Mouse (Mus musculus): ENCODE results near the gene Smtn.

The Smtn gene

GRCm38 (mm10) chr11:3492748-3493147 lies 47.7 kb downstream of the Smtn start:
- no peaks in the 10 kb centered on the region for H3K36me3 ChIP-seq (ENCODE audit: insufficient read depth, low read length)
- peaks cover 48% of the 10 kb centered on the region for H3K27me3 ChIP-seq (ENCODE audit: insufficient read depth, low read length)
- no peak for TF ChIP-seq NANOG (IDR thresholded peaks at IDR 0.05; ENCODE audit: borderline replicate concordance, low read length)
- TF ChIP-seq CTCF (conservative IDR thresholded peaks at IDR 0.05; ENCODE audit: low read length): no peak
- TF ChIP-seq POU5F1 (IDR thresholded peaks at IDR 0.05; ENCODE audit: borderline replicate concordance, low read length): no peak
- no peak overlapping the region for H3K4me3 ChIP-seq (replicated peaks; ENCODE audit: low read length)
- H3K4me1 ChIP-seq (replicated peaks; ENCODE audit: low read depth, low read length): peaks cover 64% of the 10 kb centered on the region
- no peaks in the 10 kb centered on the region for H3K9me3 ChIP-seq (ENCODE audit: low read length)

DNA sequence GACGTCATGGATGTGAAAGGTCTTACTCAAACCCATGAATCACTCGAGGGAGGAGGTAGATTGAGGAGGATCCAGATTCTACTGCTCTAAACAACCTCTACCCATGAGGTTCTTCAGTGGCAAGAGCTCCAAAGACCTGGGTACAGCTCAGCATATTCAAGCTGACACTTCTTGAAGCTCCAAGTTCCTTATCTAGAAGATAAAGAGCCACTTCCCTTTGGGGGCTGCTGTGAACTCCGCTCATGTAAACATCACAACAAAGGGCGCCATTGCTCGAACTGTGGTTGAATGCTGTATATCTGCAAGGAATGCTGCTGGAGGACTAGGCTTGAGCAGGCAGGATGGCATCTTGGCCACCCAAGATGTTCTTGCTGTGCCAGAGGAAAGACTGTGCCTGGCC lies 51.4 kb downstream of the Smtn start:
- TF ChIP-seq NANOG (IDR thresholded peaks at IDR 0.05; ENCODE audit: borderline replicate concordance, low read length): no peak
- TF ChIP-seq POU5F1 (IDR thresholded peaks at IDR 0.05; ENCODE audit: borderline replicate concordance, low read length): no peak
- no peak for TF ChIP-seq CTCF (conservative IDR thresholded peaks at IDR 0.05; ENCODE audit: low read length)
- H3K4me1 ChIP-seq (replicated peaks; ENCODE audit: low read depth, low read length): peaks cover 37% of the 10 kb centered on the region
- no peaks in the 10 kb centered on the region for H3K9me3 ChIP-seq (ENCODE audit: low read length)
- H3K27me3 ChIP-seq (ENCODE audit: insufficient read depth, low read length): peaks cover 55% of the 10 kb centered on the region
- H3K4me3 ChIP-seq (replicated peaks; ENCODE audit: low read length): no peak overlapping the region
- no peaks in the 10 kb centered on the region for H3K36me3 ChIP-seq (ENCODE audit: insufficient read depth, low read length)

GRCm38 (mm10) chr11:3487952-3488570 lies 52.4 kb downstream of the Smtn start, which contains the start of gene Pla2g3:
Gene Pla2g3 (plus strand): TSS chr11:3488284.
- H3K4me3 ChIP-seq (replicated peaks; ENCODE audit: low read length): 0 out of 2 replicates have a peak within 1 kb of the TSS, but pooled peaks have one; percentile 37
- H3K4me1 ChIP-seq (replicated peaks; ENCODE audit: low read depth, low read length): peaks cover 34% of the 10 kb centered on the region
- H3K27me3 ChIP-seq (ENCODE audit: insufficient read depth, low read length): peaks cover 53% of the 10 kb centered on the region
- H3K36me3 ChIP-seq (ENCODE audit: insufficient read depth, low read length): no peaks in the 10 kb centered on the region
- no peaks in the 10 kb centered on the region for H3K9me3 ChIP-seq (ENCODE audit: low read length)
- TF ChIP-seq NANOG (IDR thresholded peaks at IDR 0.05; ENCODE audit: borderline replicate concordance, low read length) (no peak), CTCF (conservative IDR thresholded peaks at IDR 0.05; ENCODE audit: low read length) (no peak), POU5F1 (IDR thresholded peaks at IDR 0.05; ENCODE audit: borderline replicate concordance, low read length) (no peak)

DNA sequence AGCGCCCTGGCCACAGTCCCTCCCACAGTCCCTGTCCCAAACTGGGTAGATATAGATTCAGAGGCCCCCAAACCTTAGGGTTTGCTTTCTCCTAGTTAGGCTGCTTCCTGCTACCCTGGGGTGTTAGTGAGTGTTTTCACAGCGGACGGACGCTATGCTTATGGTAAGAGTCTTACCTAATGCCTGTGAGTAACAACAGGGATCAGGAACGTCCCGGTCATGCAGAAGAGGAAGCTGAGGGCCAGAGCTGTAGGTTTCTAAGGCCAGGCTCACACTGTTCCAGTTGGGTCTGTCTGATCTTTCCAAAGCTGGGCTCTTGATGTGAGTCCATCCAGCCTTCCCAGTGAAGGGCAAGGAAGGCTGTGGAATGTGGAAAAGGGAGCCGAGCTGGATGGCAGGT lies 54.1 kb downstream of the Smtn start:
- H3K9me3 ChIP-seq (ENCODE audit: low read length): no peaks in the 10 kb centered on the region
- TF ChIP-seq CTCF (conservative IDR thresholded peaks at IDR 0.05; ENCODE audit: low read length) (no peak), POU5F1 (IDR thresholded peaks at IDR 0.05; ENCODE audit: borderline replicate concordance, low read length) (no peak), NANOG (IDR thresholded peaks at IDR 0.05; ENCODE audit: borderline replicate concordance, low read length) (no peak)
- H3K4me1 ChIP-seq (replicated peaks; ENCODE audit: low read depth, low read length): peaks cover 19% of the 10 kb centered on the region
- no peaks in the 10 kb centered on the region for H3K36me3 ChIP-seq (ENCODE audit: insufficient read depth, low read length)
- H3K4me3 ChIP-seq (replicated peaks; ENCODE audit: low read length): no peak overlapping the region
- peaks cover 43% of the 10 kb centered on the region for H3K27me3 ChIP-seq (ENCODE audit: insufficient read depth, low read length)

- no peak for TF ChIP-seq NANOG (IDR thresholded peaks at IDR 0.05; ENCODE audit: borderline replicate concordance, low read length)
- TF ChIP-seq POU5F1 (IDR thresholded peaks at IDR 0.05; ENCODE audit: borderline replicate concordance, low read length): no peak
- TF ChIP-seq CTCF (conservative IDR thresholded peaks at IDR 0.05; ENCODE audit: low read length): no peak
- Histone ChIP-seq H3K36me3 (ENCODE audit: insufficient read depth, low read length) (no peaks in the 10 kb centered on the region), H3K9me3 (ENCODE audit: low read length) (no peaks in the 10 kb centered on the region), H3K4me1 (replicated peaks; ENCODE audit: low read depth, low read length) (peaks cover 9% of the 10 kb centered on the region), H3K4me3 (replicated peaks; ENCODE audit: low read length) (no peak overlapping the region), H3K27me3 (ENCODE audit: insufficient read depth, low read length) (peaks cover 38% of the 10 kb centered on the region)
Observed at GRCm38 (mm10) chr11:3483980-3484642, 56.3 kb downstream of the Smtn start.

DNA sequence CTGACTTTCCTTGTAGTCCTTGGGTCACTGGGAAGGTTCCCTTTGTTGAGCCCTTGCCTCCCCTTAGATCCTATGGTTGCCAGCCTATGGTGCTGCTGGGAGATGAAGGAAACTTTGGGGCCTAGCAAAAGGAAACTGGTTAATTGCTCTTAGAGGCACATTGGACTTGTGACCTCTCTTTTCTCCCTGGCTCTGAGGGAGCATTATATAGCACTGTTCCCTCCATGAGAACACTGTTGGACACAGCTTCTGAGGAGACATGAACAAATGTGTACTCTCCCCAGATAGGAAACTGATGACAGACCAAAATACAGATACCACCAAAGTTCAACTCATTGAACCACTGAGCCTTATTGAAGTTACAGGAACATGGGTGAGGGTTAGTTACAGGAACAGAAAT lies 64.9 kb downstream of the Smtn start:
- H3K36me3 ChIP-seq (ENCODE audit: insufficient read depth, low read length): no peaks in the 10 kb centered on the region
- H3K4me3 ChIP-seq (replicated peaks; ENCODE audit: low read length): no peak overlapping the region
- no peak for TF ChIP-seq POU5F1 (IDR thresholded peaks at IDR 0.05; ENCODE audit: borderline replicate concordance, low read length)
- no peak for TF ChIP-seq NANOG (IDR thresholded peaks at IDR 0.05; ENCODE audit: borderline replicate concordance, low read length)
- TF ChIP-seq CTCF (conservative IDR thresholded peaks at IDR 0.05; ENCODE audit: low read length): no peak
- peaks cover 20% of the 10 kb centered on the region for H3K4me1 ChIP-seq (replicated peaks; ENCODE audit: low read depth, low read length)
- H3K27me3 ChIP-seq (ENCODE audit: insufficient read depth, low read length): no peaks in the 10 kb centered on the region
- H3K9me3 ChIP-seq (ENCODE audit: low read length): no peaks in the 10 kb centered on the region

- no peaks in the 10 kb centered on the region for H3K27me3 ChIP-seq (ENCODE audit: insufficient read depth, low read length)
- no peaks in the 10 kb centered on the region for H3K36me3 ChIP-seq (ENCODE audit: insufficient read depth, low read length)
- H3K9me3 ChIP-seq (ENCODE audit: low read length): no peaks in the 10 kb centered on the region
- H3K4me3 ChIP-seq (replicated peaks; ENCODE audit: low read length): no peak overlapping the region
- H3K4me1 ChIP-seq (replicated peaks; ENCODE audit: low read depth, low read length): peaks cover 20% of the 10 kb centered on the region
- TF ChIP-seq CTCF (conservative IDR thresholded peaks at IDR 0.05; ENCODE audit: low read length) (peak; percentile 91), POU5F1 (IDR thresholded peaks at IDR 0.05; ENCODE audit: borderline replicate concordance, low read length) (no peak), NANOG (IDR thresholded peaks at IDR 0.05; ENCODE audit: borderline replicate concordance, low read length) (no peak)
Observed at GRCm38 (mm10) chr11:3474480-3475115, 65.8 kb downstream of the Smtn start.

DNA sequence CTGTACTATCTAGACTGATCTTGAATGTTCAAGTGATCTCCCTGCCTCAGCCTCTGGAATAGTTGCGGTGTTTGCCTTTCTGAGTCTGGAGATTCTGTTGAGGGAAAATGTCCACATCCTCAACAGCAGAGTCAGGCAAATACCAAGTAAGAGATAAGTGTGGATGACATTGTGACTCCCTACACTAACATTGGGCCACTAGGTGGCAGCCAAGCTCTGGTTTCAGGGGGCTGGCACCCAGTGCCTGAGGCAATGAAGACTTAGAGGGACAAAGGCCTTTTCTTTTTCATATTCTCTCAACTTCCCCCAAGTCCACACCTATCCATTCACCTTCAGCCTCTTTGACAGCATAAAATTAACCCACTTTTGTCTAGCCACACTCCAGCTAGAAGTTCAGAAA lies 67.9 kb downstream of the Smtn start:
- Histone ChIP-seq H3K27me3 (ENCODE audit: insufficient read depth, low read length) (peaks cover 2% of the 10 kb centered on the region; the same call in 1 of the 2 replicates), H3K4me1 (replicated peaks; ENCODE audit: low read depth, low read length) (peaks cover 20% of the 10 kb centered on the region), H3K9me3 (ENCODE audit: low read length) (no peaks in the 10 kb centered on the region), H3K36me3 (ENCODE audit: insufficient read depth, low read length) (no peaks in the 10 kb centered on the region), H3K4me3 (replicated peaks; ENCODE audit: low read length) (no peak overlapping the region)
- TF ChIP-seq NANOG (IDR thresholded peaks at IDR 0.05; ENCODE audit: borderline replicate concordance, low read length) (peak; percentile 9; the same call in 1 of the 2 replicates), CTCF (conservative IDR thresholded peaks at IDR 0.05; ENCODE audit: low read length) (peak; percentile 70), POU5F1 (IDR thresholded peaks at IDR 0.05; ENCODE audit: borderline replicate concordance, low read length) (no peak)

Data from E14TG2a.4 (cell line).